Mouse (Mus musculus) olfactory bulb, adult 2 months (tissue): ENCODE results near the gene Rnase2b.

Experiments
- CTCF ChIP-seq: fragments of 200-500 bp; IDR thresholded peaks from 2 replicates; pipeline ENCODE4 v1.5.1; 2012; ENCODE audit warnings: low read depth, mild to moderate bottlenecking, low read length, moderate library complexity; ENCODE audit not compliant: insufficient read depth
- POLR2A ChIP-seq: fragments of 200-500 bp; IDR thresholded peaks from 2 replicates; pipeline ENCODE4 v1.6.1; 2012; ENCODE audit warnings: mild to moderate bottlenecking, low read depth, low read length, moderate library complexity; ENCODE audit not compliant: insufficient read depth

GRCm38 (mm10) chr14:51150206-51150831 is 11.7 kb upstream of the Rnase2b start:
- TF ChIP-seq CTCF (no peak), POLR2A (no peak)
